Comparison of ENCODE assay signal across 8 mouse cellular contexts in genomic region chr1:132476928-132477691, GRCm38 (mm10). TPM values are rescaled to one million over a fixed set of nuclear protein-coding genes. Genes with fewer than 3 reads are reported as not detected.
DNase-seq lines count a peak whose midpoint lies in the region; ATAC-seq lines count a peak whose summit lies in the region.

Gene Rbbp5, plus strand, starts transcription at chr1:132477365.

- peak within 1 kb of the TSS; percentile 78 for H3K4me3 ChIP-seq in hindbrain, embryonic 11.5 days (ENCODE audit: low read depth, low read length)

- H3K27ac ChIP-seq in hindbrain, embryonic 11.5 days (ENCODE audit: low read depth, low read length), result no peak within 1 kb of the TSS; the same call in 1 of the 2 replicates

- no peaks in the 10 kb centered on the region for H3K4me1 ChIP-seq in hindbrain, embryonic 11.5 days (replicated peaks; ENCODE audit: control insufficient read depth, insufficient read depth, low read length)

- H3K27me3 ChIP-seq in hindbrain, embryonic 11.5 days (ENCODE audit: control insufficient read depth, insufficient read depth, low read length), result no peaks in the 10 kb centered on the region

- H3K36me3 ChIP-seq in hindbrain, embryonic 11.5 days (ENCODE audit: control insufficient read depth, insufficient read depth, low read length), result no peaks in the 10 kb centered on the region

- H3K9ac ChIP-seq in hindbrain, embryonic 11.5 days (ENCODE audit: low read depth, low read length), result peak within 1 kb of the TSS; percentile 70

- H3K4me2 ChIP-seq in hindbrain, embryonic 11.5 days (replicated peaks; ENCODE audit: low read depth, low read length), result peak within 1 kb of the TSS; percentile 65

- peak; percentile 93 for DNase-seq in MN1 (ENCODE audit: low spot score)
- peak; percentile 93 for DNase-seq in cerebellum, adult 9-10 months
- DNase-seq in frontal cortex, adult 2 months (ENCODE audit: extremely low spot score in 1 of 2, low spot score in 1 of 2), result peak; percentile 58 to 93
- DNase-seq in hindbrain, embryonic 11.5 days (ENCODE audit: low spot score), result peak; percentile 92
- peak; percentile 88 to 93 for DNase-seq in layer of hippocampus, postnatal 10 days (ENCODE audit: low spot score in 2 of 2)
- DNase-seq in lung, postnatal 10 days, result peak; percentile 93
- peak; percentile 86 for DNase-seq in ovary, postnatal 36 days (ENCODE audit: low spot score)
- DNase-seq in thymus, postnatal 25 days, result peak; percentile 89

- no peaks in the 10 kb centered on the region for H3K9me3 ChIP-seq in hindbrain, embryonic 11.5 days (ENCODE audit: control insufficient read depth, low read length)

- peak; percentile 93 for ATAC-seq in hindbrain, embryonic 11.5 days (ENCODE audit: low FRiP score)

- WGBS in hindbrain, embryonic 11.5 days, result under 1% methylated on average over 43 of the region's 43 CpGs

RNA-seq across cellular contexts. Expression of gene Rbbp5, which starts in this region (rescaled TPM):
- 49.1 and 51.0 TPM in 2 replicates for polyA plus RNA-seq in frontal cortex, adult 2 months (2012; rRNA removed)
- 58.5 and 65.3 TPM in 2 replicates for polyA plus RNA-seq in hindbrain, embryonic 11.5 days (2014; fragmentation: Nextera tagmentation; extraction: Ambion mirVana)
- 10 to 100 TPM; 36.8 to 37.3 TPM for total RNA-seq in layer of hippocampus, postnatal 10 days (2021)
